Mouse (Mus musculus) heart, adult 2 months (tissue): ENCODE results near the gene Hapln2. TPM values are rescaled to one million over a fixed set of nuclear protein-coding genes. Genes with fewer than 3 reads are reported as not detected.

Experiments used
- DNase-seq, 2 experiments: peaks; one replicate each; pipeline ENCODE4 v3.0.0; 2021
- H3K27ac ChIP-seq: fragments of 200-600 bp; 2 replicates; pipeline ENCODE4 v1.8.1; 2022
- H3K27me3 ChIP-seq: fragments of 200-500 bp; 2 replicates; pipeline ENCODE4 v1.6.1; 2012; ENCODE audit warnings: mild to moderate bottlenecking, low read length, inconsistent platforms, mixed read lengths; ENCODE audit not compliant: control insufficient read depth, insufficient read depth
- H3K36me3 ChIP-seq: fragments of 200-500 bp; 2 replicates; pipeline ENCODE4 v1.6.1; 2012; ENCODE audit warnings: low read length, inconsistent platforms; ENCODE audit not compliant: control insufficient read depth, insufficient read depth
- H3K4me1 ChIP-seq: fragments of 200-500 bp; 2 replicates; pipeline ENCODE4 v1.6.1; 2011; ENCODE audit warnings: low read length; ENCODE audit not compliant: control insufficient read depth, insufficient read depth
- H3K4me3 ChIP-seq: fragments of 200-600 bp; 2 replicates; pipeline ENCODE4 v1.8.1; 2022
- H3K79me2 ChIP-seq: fragments of 200-500 bp; replicated peaks from 2 replicates; pipeline ENCODE4 v1.6.1; 2012; ENCODE audit warnings: mild to moderate bottlenecking, inconsistent platforms, low read length, moderate library complexity, mixed read lengths; ENCODE audit not compliant: control insufficient read depth, insufficient read depth
- H3K9ac ChIP-seq: fragments of 200-500 bp; 2 replicates; pipeline ENCODE4 v1.6.1; 2012; ENCODE audit warnings: low read depth, mild to moderate bottlenecking, control low read depth, inconsistent platforms, low read length, mixed read lengths
- CTCF ChIP-seq: fragments of 200-600 bp; IDR thresholded peaks from 2 replicates; pipeline ENCODE4 v1.8.1; 2022; ENCODE audit warnings: antibody characterized with exemption, mild to moderate bottlenecking, moderate library complexity
- EP300 ChIP-seq: fragments of 200-500 bp; IDR thresholded peaks from 2 replicates; pipeline ENCODE4 v1.6.1; 2011; ENCODE audit warnings: low read depth, low read length, control low read depth; ENCODE audit not compliant: insufficient read depth
- POLR2A ChIP-seq: fragments of 200-500 bp; IDR thresholded peaks from 2 replicates; pipeline ENCODE4 v1.6.1; 2011; ENCODE audit warnings: mild to moderate bottlenecking, low read depth, low read length, control low read depth; ENCODE audit not compliant: insufficient read depth
- WGBS: fragments of 180-500 bp; shearing (Covaris S2); methylation state at CpG from one replicate; pipeline ENCODE4 v1.1.7; 2018; 5-methylcytosine and 5-hydroxymethylcytosine counted together
- intact Hi-C: fragments of 180-260 bp; cut with DNase I; formaldehyde crosslinking; loops from one replicate; pipeline ENCODE4 v1.15.1; 2025
- polyA plus RNA-seq: library from polyadenylated mRNA; depleted of rRNA; stranded (reverse); fragments of >200 nt; gene quantifications from 2 replicates; pipeline ENCODE4 v1.2.3, GENCODE M21; 2012
- total RNA-seq, 2 experiments: library from RNA; stranded (reverse); gene quantifications; 2 replicates each; pipeline ENCODE4 v1.2.3; 2021

Gene Hapln2
- total and polyA plus RNA-seq, 3 experiments: not detected

DNA sequence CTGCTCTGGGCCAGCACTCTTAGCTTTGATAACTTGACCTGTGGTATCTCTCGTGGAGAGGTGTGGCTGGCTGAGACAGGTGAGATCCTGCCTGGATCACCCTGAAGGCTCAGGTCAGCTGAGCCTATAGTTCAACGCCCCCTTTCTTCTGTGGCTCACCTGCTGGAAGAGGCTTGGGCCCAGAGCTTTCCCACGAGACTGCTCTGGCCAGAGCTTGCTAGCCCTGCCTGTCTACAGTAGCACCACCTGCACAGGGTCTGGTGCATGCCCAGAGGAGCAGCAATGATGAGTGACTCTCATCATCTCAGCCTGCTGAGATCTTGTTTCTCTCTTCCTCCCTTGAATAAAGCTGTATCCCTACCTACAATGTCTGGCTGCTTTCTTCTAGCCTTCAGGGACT lies 47.3 kb downstream of the Hapln2 start:
- H3K27ac ChIP-seq: no peak overlapping the region
- DNase-seq: peak in 1 of 2 experiments; percentile 12
- 78% methylated on average over 3 of the region's 3 CpGs for WGBS
- no peaks in the 10 kb centered on the region for H3K27me3 ChIP-seq
- intact Hi-C loops: loop anchor here (5.0 kb wide), 1 partner anchor 162 kb away; the partner anchor contains the start of gene Mef2d
- no peak overlapping the region for H3K4me3 ChIP-seq
- H3K36me3 ChIP-seq: no peaks in the 10 kb centered on the region
- peaks cover 29% of the 10 kb centered on the region for H3K4me1 ChIP-seq
- H3K9ac ChIP-seq: no peak overlapping the region
- TF ChIP-seq CTCF: no peak
- no peak for TF ChIP-seq EP300
- no peak for TF ChIP-seq POLR2A
- no peaks in the 10 kb centered on the region for H3K79me2 ChIP-seq

DNA sequence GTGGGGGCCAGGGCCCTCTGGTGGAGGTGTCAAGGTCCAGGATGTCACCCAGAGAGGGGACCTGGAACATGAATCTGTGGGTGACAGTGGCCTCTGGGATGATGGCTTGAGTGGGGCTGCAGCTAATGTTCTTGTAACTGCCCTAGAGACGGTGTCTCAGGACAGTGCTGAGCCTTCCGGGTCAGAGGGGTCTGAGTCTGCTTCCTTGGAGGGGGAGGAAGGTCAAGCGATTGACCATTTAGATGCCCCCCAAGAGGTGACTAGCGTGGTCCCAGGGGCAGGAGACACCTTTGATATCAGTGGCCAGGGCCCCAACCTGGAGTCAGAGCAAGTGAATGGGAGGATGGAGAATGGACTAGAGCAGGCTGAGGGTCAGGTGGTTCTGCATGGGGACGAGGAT lies 47.9 kb downstream of the Hapln2 start:
- no peaks in the 10 kb centered on the region for H3K27me3 ChIP-seq
- DNase-seq: peak in 1 of 2 experiments; percentile 14
- no peak for TF ChIP-seq POLR2A
- no peak for TF ChIP-seq CTCF
- TF ChIP-seq EP300: no peak
- 79% methylated on average over 5 of the region's 5 CpGs for WGBS
- no peak overlapping the region for H3K9ac ChIP-seq
- intact Hi-C loops: loop anchor here (10.0 kb wide), 1 partner anchor 215 kb away; no protein-coding TSS in a partner anchor
- H3K79me2 ChIP-seq: no peaks in the 10 kb centered on the region
- H3K4me3 ChIP-seq: no peak overlapping the region
- peaks cover 28% of the 10 kb centered on the region for H3K4me1 ChIP-seq
- no peaks in the 10 kb centered on the region for H3K36me3 ChIP-seq
- no peak overlapping the region for H3K27ac ChIP-seq

DNA sequence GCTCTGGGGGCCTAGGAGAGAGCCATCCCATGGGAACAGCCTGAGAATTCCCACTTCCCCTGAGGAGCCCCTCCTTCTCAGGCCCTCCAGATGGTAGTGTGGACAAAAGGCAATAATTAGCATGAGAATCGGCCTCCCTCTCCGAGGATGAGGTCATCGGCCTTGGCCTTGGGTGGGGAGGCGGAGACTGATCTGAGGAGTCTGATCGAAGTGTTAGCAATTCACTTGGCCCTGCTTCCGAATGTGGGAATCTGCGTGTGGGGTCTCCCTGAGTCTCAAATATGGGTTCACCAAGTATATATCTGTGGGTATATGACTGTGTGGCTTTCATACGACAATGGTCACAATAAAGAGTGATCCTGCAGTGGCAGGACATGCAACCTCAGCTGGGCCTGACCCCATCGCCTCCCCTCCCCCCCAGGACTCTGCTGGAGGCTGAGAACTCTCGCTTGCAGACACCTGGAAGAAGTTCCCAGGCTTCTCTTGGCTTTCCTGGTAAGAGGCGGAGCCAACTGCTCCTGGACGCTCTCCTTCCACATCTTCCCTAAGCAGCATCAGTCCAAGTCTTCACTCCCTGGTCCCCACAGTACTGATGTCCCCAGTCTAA lies 52.9 kb downstream of the Hapln2 start:
- peaks cover 7% of the 10 kb centered on the region for H3K4me1 ChIP-seq
- intact Hi-C loops: loop anchor here (10.0 kb wide), 1 partner anchor 210 kb away; no protein-coding TSS in a partner anchor
- no peaks in the 10 kb centered on the region for H3K36me3 ChIP-seq
- DNase-seq: peak; percentile 55 to 56
- 44% methylated on average over 12 of the region's 12 CpGs for WGBS
- no peaks in the 10 kb centered on the region for H3K79me2 ChIP-seq
- TF ChIP-seq EP300 (0 out of 2 replicates have a peak, but pooled peaks have one; percentile 36), POLR2A (no peak), CTCF (no peak)
- peak overlapping the region; percentile 74; the same call in 1 of the 2 replicates for H3K4me3 ChIP-seq
- no peaks in the 10 kb centered on the region for H3K27me3 ChIP-seq
- peak overlapping the region; percentile 83 for H3K27ac ChIP-seq
- peak overlapping the region; percentile 56; the same call in 1 of the 2 replicates for H3K9ac ChIP-seq

DNA sequence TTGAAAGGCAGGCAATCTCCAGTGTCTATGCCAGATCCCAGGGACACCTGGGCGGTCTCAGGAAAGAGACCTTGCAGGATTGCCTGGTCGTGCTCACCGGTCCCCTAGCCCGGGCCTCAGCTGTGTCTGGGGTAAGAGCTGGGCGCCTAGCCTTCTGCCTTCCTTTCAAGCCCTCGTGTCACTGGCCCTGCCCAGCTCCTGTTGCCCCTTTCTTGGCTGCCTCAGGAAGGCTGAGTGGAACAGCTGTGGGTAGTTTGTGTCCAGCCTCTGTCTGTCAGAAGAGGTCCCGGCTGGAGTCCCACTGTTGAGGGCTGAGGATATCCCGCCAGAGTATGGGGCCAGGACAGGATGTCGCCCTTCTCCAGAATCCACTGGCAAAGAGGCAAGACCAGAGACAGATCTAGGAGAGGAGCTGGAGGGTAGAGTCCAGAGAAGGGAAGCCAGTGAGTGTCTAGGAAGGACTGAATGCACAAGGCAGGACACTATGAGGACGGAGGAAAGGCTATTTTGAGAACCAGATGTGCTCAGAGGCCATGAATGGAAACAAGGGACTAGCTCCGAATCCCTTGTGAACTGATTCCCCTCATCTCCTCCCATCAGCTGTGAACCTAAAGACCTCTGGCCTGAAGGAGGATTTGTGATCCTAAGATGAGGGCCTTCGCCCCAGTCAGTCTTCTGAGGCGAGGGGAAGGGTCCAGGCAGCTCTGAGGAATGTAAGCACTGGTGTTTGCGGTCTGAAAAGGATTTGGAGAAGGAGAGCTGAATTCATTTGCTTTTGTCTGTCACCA lies 53.6 kb downstream of the Hapln2 start:
- peak overlapping the region; percentile 74; the same call in 1 of the 2 replicates for H3K4me3 ChIP-seq
- H3K27ac ChIP-seq: peak overlapping the region; percentile 83
- peak overlapping the region; percentile 56 for H3K9ac ChIP-seq
- DNase-seq: peak in 1 of 2 experiments; percentile 27
- no peaks in the 10 kb centered on the region for H3K36me3 ChIP-seq
- peaks cover 7% of the 10 kb centered on the region for H3K4me1 ChIP-seq
- intact Hi-C loops: loop anchor here (10.0 kb wide), 1 partner anchor 209 kb away; no protein-coding TSS in a partner anchor
- no peaks in the 10 kb centered on the region for H3K79me2 ChIP-seq
- WGBS: 44% methylated on average over 14 of the region's 14 CpGs
- TF ChIP-seq POLR2A (peak; percentile 23; the same call in 1 of the 2 replicates), EP300 (no peak), CTCF (no peak)
- no peaks in the 10 kb centered on the region for H3K27me3 ChIP-seq

DNA sequence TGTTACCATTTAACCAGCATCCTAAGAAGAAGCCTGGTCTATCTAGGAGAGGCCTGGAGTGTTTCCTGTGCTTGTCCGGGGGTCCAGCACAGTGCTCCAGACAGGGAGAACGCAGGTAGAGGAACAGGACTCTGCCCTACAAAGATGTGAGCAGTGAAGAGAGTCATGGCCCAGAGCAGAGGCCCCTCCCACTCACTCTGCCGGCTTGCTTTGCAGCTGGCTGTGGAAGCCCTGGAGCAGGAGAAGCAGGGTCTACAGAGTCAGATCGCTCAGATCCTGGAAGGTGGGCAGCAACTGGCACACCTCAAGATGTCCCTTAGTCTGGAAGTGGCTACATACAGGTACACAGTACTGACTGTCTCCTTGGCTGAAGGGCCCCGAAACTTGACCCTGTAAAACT lies 54.6 kb downstream of the Hapln2 start:
- no peaks in the 10 kb centered on the region for H3K79me2 ChIP-seq
- peaks cover 7% of the 10 kb centered on the region for H3K4me1 ChIP-seq
- peak in 1 of 2 experiments; percentile 37 for DNase-seq
- peak overlapping the region; percentile 74 for H3K4me3 ChIP-seq
- peak overlapping the region; percentile 83 for H3K27ac ChIP-seq
- H3K9ac ChIP-seq: peak overlapping the region; percentile 72
- H3K27me3 ChIP-seq: no peaks in the 10 kb centered on the region
- WGBS: 38% methylated on average over 5 of the region's 5 CpGs
- no peaks in the 10 kb centered on the region for H3K36me3 ChIP-seq
- no peak for TF ChIP-seq CTCF
- TF ChIP-seq EP300: no peak
- no peak for TF ChIP-seq POLR2A
- intact Hi-C loops: loop anchor here (1.0 to 10.0 kb wide), 2 partner anchors 9 to 208 kb away; no protein-coding TSS in a partner anchor
